Mouse (Mus musculus) kidney, adult 11 months (tissue): ENCODE measurements at regions not wholly inside any gene's neighbourhood (a gene's known extent, or its start where the extent isn't known, plus 50 kb on each side); places are given as distances from the start of the nearest gene placed in this dataset.
A peak's percentile ranks its signal among the peaks of the same experiment; 100 is the strongest.

Experiments used
- DNase-seq: peaks from one replicate; pipeline ENCODE4 v3.0.0; 2022

DNA sequence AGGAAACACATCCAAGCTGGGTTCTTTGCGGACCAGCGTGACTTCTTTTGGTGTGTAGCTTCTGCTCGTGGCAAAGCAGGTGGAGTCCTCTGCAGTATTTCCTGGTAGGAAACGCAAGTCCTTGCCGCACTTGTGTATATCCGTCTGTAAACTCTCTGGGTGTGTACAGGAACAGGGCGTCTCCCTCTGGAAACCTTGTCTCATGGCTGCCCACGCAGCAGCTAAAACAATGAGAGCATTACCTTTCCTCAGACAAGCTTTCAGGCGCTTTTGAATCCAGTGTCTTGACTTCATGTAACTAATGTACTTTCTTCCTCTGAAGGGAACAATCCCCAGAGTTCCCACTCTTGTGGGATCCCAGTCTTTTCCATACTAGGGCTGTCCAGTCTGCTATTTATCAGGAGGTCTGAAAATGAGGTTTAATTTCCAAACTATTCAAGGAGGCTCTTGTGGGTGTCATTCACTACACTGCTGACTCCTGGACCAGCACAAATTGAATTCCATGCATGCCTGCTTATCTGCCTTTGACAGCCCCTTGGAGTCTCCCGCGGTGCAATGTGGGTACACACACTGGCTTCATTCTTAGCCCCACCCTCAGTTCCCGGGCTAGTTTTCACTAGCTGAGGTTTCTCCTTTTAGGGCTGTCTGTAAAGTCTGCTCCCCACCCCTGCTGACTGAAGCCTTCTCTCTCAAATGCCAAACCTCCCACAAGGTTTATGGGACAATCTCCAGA, 161.6 kb upstream of the Anxa10 start:
- DNase-seq: peak; percentile 8

- DNase-seq: no peak
These were observed 127.6 kb upstream of the Anxa10 start for GRCm38 (mm10) chr8:62250551-62250950.
